ENCODE assay signal across 7 mouse cellular contexts in genomic region chr4:88350910-88351309, GRCm38 (mm10).
DNase-seq lines count a peak whose midpoint lies in the region; ATAC-seq and TF ChIP-seq lines count a peak whose summit lies in the region.

No protein-coding gene starts in this region.

- peak; percentile 81 for DNase-seq in R1 (ENCODE audit: low read depth, low spot score)
- peak; percentile 66 to 74 for DNase-seq in cerebellum, adult 2 months
- DNase-seq in layer of hippocampus, postnatal 36 days = peak; percentile 57 to 58
- DNase-seq in lung, postnatal 4 days = peak; percentile 29 to 72
- peak; percentile 75 to 76 for DNase-seq in right cerebral cortex, adult 2 months (ENCODE audit: low spot score in 2 of 2)

- 4% methylated on average over 4 of the region's 4 CpGs for WGBS in cerebellum, adult 2 months
- WGBS in hindbrain, embryonic 16.5 days = 6% methylated on average over 4 of the region's 4 CpGs

- H3K4me2 ChIP-seq in hindbrain, embryonic 16.5 days (ENCODE audit: low read length) = no peak overlapping the region

- no peaks in the 10 kb centered on the region for H3K36me3 ChIP-seq in hindbrain, embryonic 16.5 days (ENCODE audit: control insufficient read depth, insufficient read depth, low read length)

- no peak overlapping the region for H3K27ac ChIP-seq in cerebellum, adult 2 months (ENCODE audit: insufficient read depth, low read length)
- no peak overlapping the region for H3K27ac ChIP-seq in hindbrain, embryonic 16.5 days (ENCODE audit: low read depth, low read length)

- no peak for TF ChIP-seq POLR2A in cerebellum, adult 2 months (IDR thresholded peaks at IDR 0.05; ENCODE audit: borderline replicate concordance, insufficient read depth, low read length)

- H3K27me3 ChIP-seq in cerebellum, adult 2 months (ENCODE audit: control insufficient read depth, insufficient read depth, low read length) = no peaks in the 10 kb centered on the region
- no peaks in the 10 kb centered on the region for H3K27me3 ChIP-seq in hindbrain, embryonic 16.5 days (replicated peaks; ENCODE audit: control insufficient read depth, insufficient read depth, low read length)

- no peaks in the 10 kb centered on the region for H3K4me1 ChIP-seq in cerebellum, adult 2 months (ENCODE audit: control insufficient read depth, insufficient read depth, low read length)
- H3K4me1 ChIP-seq in hindbrain, embryonic 16.5 days (ENCODE audit: control insufficient read depth, insufficient read depth, low read depth, low read length) = no peaks in the 10 kb centered on the region

- peak; percentile 69 for ATAC-seq in frontal cortex, adult (ENCODE audit: low TSS enrichment)
- ATAC-seq in hindbrain, embryonic 16.5 days = peak; percentile 93

- no peak overlapping the region for H3K9ac ChIP-seq in hindbrain, embryonic 16.5 days (ENCODE audit: low read depth, low read length)

- peak; percentile 92 for TF ChIP-seq CTCF in cerebellum, adult 2 months (IDR thresholded peaks at IDR 0.05; ENCODE audit: borderline replicate concordance, insufficient read depth, low read depth, low read length)

- H3K9me3 ChIP-seq in hindbrain, embryonic 16.5 days (ENCODE audit: control insufficient read depth, low read length) = no peaks in the 10 kb centered on the region

- H3K4me3 ChIP-seq in cerebellum, adult 2 months (replicated peaks; ENCODE audit: insufficient read depth, low read depth, low read length) = no peak overlapping the region
- H3K4me3 ChIP-seq in hindbrain, embryonic 16.5 days (ENCODE audit: low read length) = no peak overlapping the region
